Mouse (Mus musculus) heart, adult 2 months (tissue): ENCODE measurements around the gene Atp6v1g2. TPM values are rescaled to one million over a fixed set of nuclear protein-coding genes. Genes with fewer than 3 reads are reported as not detected.
A peak's percentile ranks its signal among the peaks of the same experiment; 100 is the strongest.

Experiments used
- DNase-seq, 2 experiments: peaks; one replicate each; pipeline ENCODE4 v3.0.0; 2021
- H3K27ac ChIP-seq: fragments of 200-600 bp; 2 replicates; pipeline ENCODE4 v1.8.1; 2022
- H3K27me3 ChIP-seq: fragments of 200-500 bp; 2 replicates; pipeline ENCODE4 v1.6.1; 2012; ENCODE audit warnings: mild to moderate bottlenecking, low read length, inconsistent platforms, mixed read lengths; ENCODE audit not compliant: control insufficient read depth, insufficient read depth
- H3K36me3 ChIP-seq: fragments of 200-500 bp; 2 replicates; pipeline ENCODE4 v1.6.1; 2012; ENCODE audit warnings: low read length, inconsistent platforms; ENCODE audit not compliant: control insufficient read depth, insufficient read depth
- H3K4me1 ChIP-seq: fragments of 200-500 bp; 2 replicates; pipeline ENCODE4 v1.6.1; 2011; ENCODE audit warnings: low read length; ENCODE audit not compliant: control insufficient read depth, insufficient read depth
- H3K4me3 ChIP-seq: fragments of 200-600 bp; 2 replicates; pipeline ENCODE4 v1.8.1; 2022
- H3K79me2 ChIP-seq: fragments of 200-500 bp; replicated peaks from 2 replicates; pipeline ENCODE4 v1.6.1; 2012; ENCODE audit warnings: mild to moderate bottlenecking, inconsistent platforms, low read length, moderate library complexity, mixed read lengths; ENCODE audit not compliant: control insufficient read depth, insufficient read depth
- H3K9ac ChIP-seq: fragments of 200-500 bp; 2 replicates; pipeline ENCODE4 v1.6.1; 2012; ENCODE audit warnings: low read depth, mild to moderate bottlenecking, control low read depth, inconsistent platforms, low read length, mixed read lengths
- CTCF ChIP-seq: fragments of 200-600 bp; IDR thresholded peaks from 2 replicates; pipeline ENCODE4 v1.8.1; 2022; ENCODE audit warnings: antibody characterized with exemption, mild to moderate bottlenecking, moderate library complexity
- EP300 ChIP-seq: fragments of 200-500 bp; IDR thresholded peaks from 2 replicates; pipeline ENCODE4 v1.6.1; 2011; ENCODE audit warnings: low read depth, low read length, control low read depth; ENCODE audit not compliant: insufficient read depth
- POLR2A ChIP-seq: fragments of 200-500 bp; IDR thresholded peaks from 2 replicates; pipeline ENCODE4 v1.6.1; 2011; ENCODE audit warnings: mild to moderate bottlenecking, low read depth, low read length, control low read depth; ENCODE audit not compliant: insufficient read depth
- WGBS: fragments of 180-500 bp; shearing (Covaris S2); methylation state at CpG from one replicate; pipeline ENCODE4 v1.1.7; 2018; 5-methylcytosine and 5-hydroxymethylcytosine counted together
- intact Hi-C: fragments of 180-260 bp; cut with DNase I; formaldehyde crosslinking; loops from one replicate; pipeline ENCODE4 v1.15.1; 2025
- long read RNA-seq: library from polyadenylated mRNA; stranded (forward); transcript quantifications from one replicate; pipeline ENCODE4 v2.0.0, GENCODE M21; 2021
- polyA plus RNA-seq: library from polyadenylated mRNA; depleted of rRNA; stranded (reverse); fragments of >200 nt; gene quantifications from 2 replicates; pipeline ENCODE4 v1.2.3, GENCODE M21; 2012; rRNA removed
- total RNA-seq, 2 experiments: library from RNA; stranded (reverse); gene quantifications; 2 replicates each; pipeline ENCODE4 v1.2.3; 2021

The Atp6v1g2 gene
- total RNA-seq (1 to 10 TPM; 3.0 to 3.2 TPM), polyA plus RNA-seq (6.4 and 10.1 TPM in 2 replicates)
- long read RNA-seq, partial matches to known transcripts: 0 of 2 reads
- long read RNA-seq, other reads (novel, unspliced or antisense): 0 of 2 reads

DNA sequence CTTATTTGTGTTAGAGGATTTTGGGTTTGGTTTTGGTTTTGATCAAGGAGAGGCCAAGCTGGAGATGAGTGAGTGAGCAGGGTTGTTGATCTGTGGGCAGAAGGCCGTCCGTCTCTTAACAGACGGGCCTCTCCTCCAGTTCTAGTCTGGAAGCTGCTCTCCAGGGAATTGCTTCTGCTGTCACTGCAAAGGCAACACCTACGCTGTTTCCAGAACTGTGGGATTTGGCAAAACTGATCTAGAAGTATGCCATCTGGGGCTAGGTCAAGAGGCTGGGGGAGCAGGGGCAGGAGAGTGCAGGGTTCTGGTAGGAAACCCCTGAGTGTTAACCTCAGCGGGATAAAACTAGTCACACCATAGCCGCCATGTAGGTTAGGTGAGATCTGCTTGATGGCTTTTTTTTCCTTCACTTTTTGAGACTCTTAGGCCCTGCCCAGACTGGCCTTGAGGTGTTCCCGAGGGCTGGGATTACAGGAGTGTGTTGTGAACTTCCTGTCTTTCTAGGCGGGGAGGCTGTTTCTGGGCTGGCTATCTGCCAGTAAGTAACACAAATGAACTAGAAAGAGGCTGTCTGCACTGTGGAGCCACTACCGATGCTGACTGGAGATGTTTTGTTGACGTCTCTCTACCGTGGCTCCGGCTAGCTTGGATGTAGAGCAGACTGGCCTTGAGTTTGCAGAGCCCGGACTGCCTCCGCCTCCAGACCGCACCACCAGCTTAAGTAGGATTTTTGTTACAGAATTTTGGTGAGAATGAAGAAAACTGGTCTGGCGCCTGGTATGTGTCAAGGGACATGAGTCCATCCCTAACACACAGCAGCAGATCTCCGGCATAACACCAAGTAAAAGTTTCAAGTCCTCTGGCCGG lies at the start of gene Atp6v1g2:
Gene Atp6v1g2, plus strand, starts transcription at position 547 of the 867 bp plus-strand sequence.
- Histone ChIP-seq H3K27ac (peak within 1 kb of the TSS; percentile 94), H3K79me2 (peaks cover 3% of the 10 kb centered on the region), H3K9ac (peak within 1 kb of the TSS; percentile 37), H3K36me3 (no peaks in the 10 kb centered on the region), H3K27me3 (no peaks in the 10 kb centered on the region), H3K4me1 (peaks cover 5% of the 10 kb centered on the region; the same call in 1 of the 2 replicates), H3K4me3 (peak within 1 kb of the TSS; percentile 67; the same call in 1 of the 2 replicates)
- TF ChIP-seq POLR2A (no peak), EP300 (no peak), CTCF (no peak)
- WGBS: 28% methylated on average over 18 of the region's 18 CpGs
- DNase-seq: peak; percentile 31 to 40
- intact Hi-C loops: loop anchor here (10.0 kb wide), 1 partner anchor 379 kb away; the partner anchor contains the start of genes Nelfe and Skiv2l

DNA sequence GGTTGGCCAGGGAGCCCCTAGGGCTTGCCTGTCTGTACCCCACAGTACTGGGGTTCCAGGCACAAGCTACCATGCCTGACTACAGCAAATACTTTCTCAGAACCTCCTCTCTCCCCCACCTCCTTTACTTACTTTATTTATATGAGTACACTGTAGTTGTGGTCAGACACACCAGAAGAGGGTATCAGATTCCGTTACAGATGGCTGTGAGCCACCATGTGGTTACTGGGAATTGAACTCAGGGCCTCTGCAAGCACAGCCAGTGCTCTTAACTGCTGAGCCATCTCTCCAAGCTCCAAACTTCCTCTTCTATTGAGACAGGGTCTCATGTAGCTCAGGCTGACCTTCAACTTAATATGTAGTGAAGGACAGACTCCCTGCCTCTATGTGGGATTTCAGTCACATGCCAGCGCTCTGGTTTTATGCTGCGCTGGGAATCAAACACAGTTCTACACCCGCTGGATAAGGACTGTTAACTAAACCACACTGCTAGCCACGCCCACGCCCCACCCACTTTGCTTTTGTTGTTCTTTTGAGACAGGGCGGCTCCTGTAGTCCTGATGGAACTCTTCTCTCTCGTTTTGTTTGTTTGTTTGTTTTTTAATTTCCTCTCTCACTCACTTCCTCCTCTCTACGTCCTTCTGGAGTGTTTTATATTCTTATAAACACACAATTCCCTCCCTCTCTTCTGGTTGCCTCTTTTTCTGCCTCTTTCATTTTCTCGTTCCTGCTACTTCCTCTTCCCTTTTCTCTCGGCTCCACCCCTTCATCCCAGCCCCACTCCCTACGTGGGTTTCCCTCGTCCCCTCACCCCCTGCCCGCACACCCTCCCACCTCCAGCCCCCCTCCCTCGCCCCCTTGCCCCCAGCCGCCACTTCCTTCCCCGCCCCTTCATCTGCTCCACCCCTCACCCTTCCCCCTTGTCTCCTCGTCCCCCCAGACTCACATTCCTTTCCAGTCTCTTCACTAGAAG lies 47.5 kb upstream of the Atp6v1g2 start:
- Histone ChIP-seq H3K79me2 (no peaks in the 10 kb centered on the region), H3K36me3 (no peaks in the 10 kb centered on the region), H3K4me1 (no peaks in the 10 kb centered on the region; the same call in 1 of the 2 replicates), H3K9ac (no peak overlapping the region), H3K27ac (peak overlapping the region; percentile 72), H3K4me3 (peak overlapping the region; percentile 54), H3K27me3 (no peaks in the 10 kb centered on the region)
- TF ChIP-seq POLR2A (peak; percentile 53; the same call in 1 of the 2 replicates), EP300 (no peak)
- DNase-seq: peak; percentile 82 to 83
- WGBS: 5% methylated on average over 15 of the region's 18 CpGs
- intact Hi-C loops: no loop called here

DNA sequence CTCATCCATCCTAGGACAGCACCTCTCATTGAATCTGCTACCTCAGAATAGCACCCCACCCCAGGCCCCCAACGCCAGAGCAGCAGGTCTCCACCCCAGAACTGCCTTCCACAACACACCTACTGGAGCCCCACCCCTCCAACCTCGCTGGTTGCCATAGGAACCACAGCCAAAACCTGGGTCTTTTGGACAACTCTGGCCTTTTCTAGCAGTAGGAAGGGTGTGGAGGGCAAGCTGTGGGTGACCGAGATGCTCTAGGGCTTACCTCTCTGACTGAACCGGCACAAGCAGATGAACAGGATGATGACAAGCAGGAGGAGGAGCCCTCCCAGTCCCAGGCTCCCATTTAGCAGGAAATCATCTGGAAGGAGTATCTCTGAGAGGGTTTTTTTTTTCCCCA lies 46.8 kb upstream of the Atp6v1g2 start:
- no peaks in the 10 kb centered on the region for H3K36me3 ChIP-seq
- peak overlapping the region; percentile 6; the same call in 1 of the 2 replicates for H3K9ac ChIP-seq

DNA sequence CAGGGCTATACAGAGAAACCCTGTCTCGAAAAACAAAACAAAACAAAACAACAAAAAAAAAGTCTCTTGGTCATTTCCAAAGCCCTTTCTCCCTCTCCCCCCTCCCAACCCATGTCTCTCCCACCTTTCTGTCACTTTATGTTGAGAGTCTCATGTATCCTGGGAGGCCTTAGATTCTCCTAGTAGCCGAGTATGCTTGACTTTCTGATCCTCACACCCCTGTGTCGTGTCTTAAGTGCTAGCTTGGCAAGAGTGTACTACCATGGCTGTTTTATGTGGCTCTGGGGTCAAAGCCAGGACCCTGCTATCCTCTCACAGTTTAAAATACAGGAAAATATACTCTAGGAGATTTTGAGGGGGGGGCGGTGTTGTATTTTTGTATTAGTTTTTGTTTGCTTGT lies 46.1 kb upstream of the Atp6v1g2 start:
- intact Hi-C loops: no loop called here
- no peak overlapping the region for H3K27ac ChIP-seq
- H3K36me3 ChIP-seq: no peaks in the 10 kb centered on the region
- H3K27me3 ChIP-seq: no peaks in the 10 kb centered on the region
- TF ChIP-seq EP300 (no peak), CTCF (no peak), POLR2A (no peak)
- H3K4me1 ChIP-seq: no peaks in the 10 kb centered on the region; the same call in 1 of the 2 replicates
- no peak for DNase-seq
- no peaks in the 10 kb centered on the region for H3K79me2 ChIP-seq
- H3K9ac ChIP-seq: no peak overlapping the region
- H3K4me3 ChIP-seq: no peak overlapping the region
- WGBS: 66% methylated on average over 4 of the region's 4 CpGs

More for the DNA sequence above, 46.8 kb upstream of the Atp6v1g2 start:
- Histone ChIP-seq H3K27me3 (no peaks in the 10 kb centered on the region), H3K4me1 (no peaks in the 10 kb centered on the region; the same call in 1 of the 2 replicates), H3K27ac (peak overlapping the region; percentile 34), H3K79me2 (no peaks in the 10 kb centered on the region), H3K4me3 (no peak overlapping the region)
- peak; percentile 57 to 60 for DNase-seq
- intact Hi-C loops: no loop called here
- 6% methylated on average over 4 of the region's 4 CpGs for WGBS
- TF ChIP-seq POLR2A: peak; percentile 23; the same call in 1 of the 2 replicates
- TF ChIP-seq EP300: no peak

DNA sequence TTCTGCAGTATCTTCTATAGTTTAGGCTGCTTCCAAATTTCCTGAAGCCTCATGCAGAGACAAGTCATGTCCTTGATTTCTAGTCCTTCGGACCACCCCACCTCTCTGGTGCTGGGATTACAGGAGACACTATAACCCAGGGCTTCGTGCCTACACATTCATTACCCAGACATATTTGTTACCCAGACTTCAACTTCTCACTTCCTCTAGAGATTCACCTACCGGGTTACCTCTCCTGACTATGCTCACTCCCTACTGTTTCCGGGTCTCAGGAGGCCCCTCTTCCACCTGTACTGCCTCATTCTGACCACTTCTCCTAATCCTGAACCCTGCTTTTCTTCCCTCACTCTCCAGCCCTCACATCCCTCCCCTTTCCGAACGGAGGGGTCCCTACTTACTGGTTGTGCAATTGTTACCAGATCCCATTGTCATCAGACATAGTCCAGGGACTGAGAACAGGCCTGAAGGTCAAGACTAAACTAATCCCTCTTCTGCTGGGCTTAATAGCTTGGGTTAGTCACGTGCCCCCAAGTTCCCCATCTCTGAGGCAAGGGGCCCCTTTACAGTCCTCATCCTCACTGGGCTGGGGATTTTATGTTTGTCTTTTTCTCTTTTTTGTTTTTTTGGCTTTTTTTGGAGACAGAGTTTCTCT lies 45.4 kb upstream of the Atp6v1g2 start, which contains the start of gene Lst1:
Gene Lst1, minus strand, starts transcription at position 481 of the 652 bp plus-strand sequence.
- Histone ChIP-seq H3K27me3 (no peaks in the 10 kb centered on the region), H3K27ac (no peak within 1 kb of the TSS), H3K79me2 (no peaks in the 10 kb centered on the region), H3K4me1 (no peaks in the 10 kb centered on the region; the same call in 1 of the 2 replicates), H3K4me3 (no peak within 1 kb of the TSS), H3K9ac (no peak within 1 kb of the TSS), H3K36me3 (no peaks in the 10 kb centered on the region)
- intact Hi-C loops: no loop called here
- 73% methylated on average over 7 of the region's 7 CpGs for WGBS
- no peak for DNase-seq
- TF ChIP-seq CTCF (no peak), EP300 (no peak), POLR2A (no peak)
